Mouse (Mus musculus) mesoderm, embryonic 11.5 days (tissue): ENCODE measurements at regions not wholly inside any gene's neighbourhood (a gene's known extent, or its start where the extent isn't known, plus 50 kb on each side); places are given as distances from the start of the nearest gene placed in this dataset.
"Not testable (repeated sequence)": the region's sequence is repeated elsewhere in the genome, so short reads cannot be mapped to it uniquely, and the experiment has no call there.

Experiments
- DNase-seq: peaks from one replicate; pipeline ENCODE4 v3.0.0-alpha.2; 2012; ENCODE audit warnings: low read depth, low spot score

DNA sequence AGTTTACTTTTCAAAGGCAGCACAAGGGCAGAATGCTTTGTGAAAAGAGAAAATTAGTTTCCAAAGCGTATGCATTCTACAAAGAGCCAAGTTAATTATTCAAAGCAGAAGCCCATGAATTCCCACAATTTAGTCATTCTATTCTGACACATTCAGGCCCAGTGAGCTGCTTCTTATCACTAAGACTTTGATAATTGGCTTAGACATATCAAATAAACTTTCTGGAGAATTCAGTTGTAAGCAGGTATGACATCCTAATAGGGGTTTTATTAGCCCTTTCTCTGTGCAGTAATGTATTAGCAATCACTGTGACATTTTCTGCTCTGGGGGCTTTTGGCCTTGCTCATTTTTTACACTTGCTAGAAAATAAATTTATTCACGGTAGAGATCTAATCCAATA lies 161.9 kb upstream of the Gm10306 start:
- DNase-seq, result no peak

DNA sequence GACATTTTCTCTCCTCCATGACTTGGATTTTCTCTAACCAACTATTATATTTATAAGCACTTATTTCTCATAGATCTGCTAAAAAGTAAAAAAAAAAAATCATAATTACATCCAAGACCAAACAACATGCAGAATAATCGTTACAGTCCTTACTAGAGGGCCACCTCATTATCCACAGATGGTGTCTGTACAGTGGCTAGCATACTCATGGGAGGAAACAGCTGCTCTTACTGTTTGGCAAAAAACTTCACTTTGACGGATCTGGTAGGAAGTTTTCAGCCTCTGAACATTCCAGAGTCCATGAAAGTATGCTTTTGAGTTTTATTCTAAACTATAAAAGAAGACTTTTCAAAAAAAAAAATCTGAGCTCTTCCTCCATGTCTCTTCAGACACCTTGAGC lies 159.1 kb upstream of the Gm10306 start:
- DNase-seq, result no peak

DNA sequence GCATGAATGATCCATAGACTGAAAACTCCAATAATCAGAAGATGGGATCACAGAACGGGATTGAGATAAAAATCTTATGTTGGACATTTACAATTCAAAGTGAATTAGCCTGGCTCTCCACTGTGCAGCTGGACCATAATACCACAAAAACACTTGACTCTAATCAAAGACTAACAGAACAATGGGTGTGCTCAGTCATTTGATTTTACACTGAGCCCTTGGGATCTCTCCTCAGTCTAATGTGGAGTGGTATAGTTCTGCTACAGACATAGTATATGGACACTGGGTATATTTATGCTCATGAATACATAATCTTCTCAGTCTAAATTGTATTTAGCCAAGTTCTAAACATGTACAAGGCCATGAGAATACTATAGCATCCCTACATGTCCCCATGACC lies 149.4 kb upstream of the Gm10306 start:
- DNase-seq, result no peak

DNA sequence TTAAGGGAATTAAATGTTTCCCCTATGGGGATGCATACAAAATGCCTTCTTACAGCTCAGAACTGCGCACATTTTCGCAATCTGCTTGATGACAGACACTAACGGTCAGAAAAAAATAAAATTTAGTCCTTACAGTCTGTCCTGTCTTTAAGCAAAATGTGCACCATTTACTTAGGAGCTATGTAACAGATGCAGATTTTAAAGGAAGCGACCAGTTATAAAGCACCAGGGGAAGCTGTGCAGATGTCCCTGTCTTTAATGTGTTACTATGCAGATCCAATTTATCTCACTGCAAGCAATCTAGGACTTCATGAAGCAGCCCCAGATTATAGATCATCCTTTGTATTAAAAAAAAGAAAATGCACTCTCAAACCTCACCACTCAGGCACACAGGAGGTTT lies 148.8 kb upstream of the Gm10306 start:
- DNase-seq, result no peak

GRCm38 (mm10) chr4:94412661-94413060 lies 143.7 kb upstream of the Gm10306 start:
- no peak for DNase-seq

GRCm38 (mm10) chr4:94425525-94425924 lies 130.8 kb upstream of the Gm10306 start:
- not testable (repeated sequence) for DNase-seq

DNA sequence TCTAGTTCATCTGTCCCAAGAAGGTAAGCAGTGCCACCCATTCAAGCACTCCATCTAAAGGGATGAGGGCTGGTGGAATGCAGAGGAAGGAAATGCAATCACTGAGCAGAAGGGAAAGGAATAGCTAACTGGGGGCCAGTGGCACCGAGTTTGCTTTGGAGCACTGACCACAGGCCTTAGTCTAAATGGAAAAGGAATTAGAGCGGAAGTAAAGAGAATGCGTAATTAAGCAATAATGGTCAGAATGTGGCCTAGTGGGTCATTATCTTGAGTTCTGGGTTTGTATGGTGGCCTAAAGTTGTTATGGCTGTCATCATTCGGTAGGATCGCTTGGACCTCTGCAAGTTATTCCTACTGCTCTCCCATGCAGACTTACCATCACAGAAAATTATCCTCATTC lies 128.8 kb upstream of the Gm10306 start:
- no peak for DNase-seq

DNA sequence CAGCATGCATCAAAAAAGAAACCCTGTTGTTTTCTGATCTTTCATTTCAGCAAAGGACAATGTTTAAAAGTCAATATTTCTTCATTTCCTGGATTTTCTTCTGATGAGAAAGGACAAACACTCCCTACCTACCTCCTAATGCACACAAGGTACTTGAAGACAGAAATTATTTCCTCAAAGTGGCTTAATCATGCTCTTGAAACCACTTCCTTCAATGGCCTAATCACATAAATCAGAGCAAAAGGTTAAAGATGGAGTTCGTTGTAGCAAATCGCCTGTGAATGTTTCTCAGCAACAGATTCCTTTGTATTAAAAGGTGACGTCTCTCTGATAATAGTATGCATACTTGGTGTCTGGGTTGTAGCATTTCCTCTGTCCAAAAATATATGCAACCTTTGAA lies 124.3 kb upstream of the Gm10306 start:
- no peak for DNase-seq

GRCm38 (mm10) chr4:94437717-94438435 lies 118.5 kb upstream of the Gm10306 start:
- DNase-seq, result no peak

- DNase-seq, result no peak
Measured at GRCm38 (mm10) chr4:94439159-94439836, 117.0 kb upstream of the Gm10306 start.

GRCm38 (mm10) chr4:94446604-94447003 lies 109.7 kb upstream of the Gm10306 start:
- no peak for DNase-seq
